9 mouse cellular contexts compared by ENCODE assay signal in genomic region chr6:66955089-66955657, GRCm38 (mm10). TPM values are rescaled to one million over a fixed set of nuclear protein-coding genes. Genes with fewer than 3 reads are reported as not detected.
DNase-seq lines count a peak whose midpoint lies in the region; ATAC-seq and TF ChIP-seq lines count a peak whose summit lies in the region.
"Had no signal": no experiment of that assay in that cellular context is flagged by ENCODE, and none has a peak within 500 bp of the region (broad histone marks: within the 10 kb centered on the region; RNA-seq: fewer than 3 reads in every experiment).

No protein-coding gene starts in this region.

- no peak overlapping the region for H3K9ac ChIP-seq in hindbrain, embryonic 13.5 days
- H3K9ac ChIP-seq: hindbrain, embryonic 15.5 days had no signal

- peaks cover 19% of the 10 kb centered on the region for H3K4me1 ChIP-seq in G1E (ENCODE audit: insufficient read depth, low read depth, low read length)
- H3K4me1 ChIP-seq in heart, embryonic 10.5 days = peaks cover 10% of the 10 kb centered on the region
- no peaks in the 10 kb centered on the region for H3K4me1 ChIP-seq in hindbrain, embryonic 13.5 days (replicated peaks)
- H3K4me1 ChIP-seq: hindbrain, embryonic 15.5 days had no signal

- ATAC-seq in G1E (ENCODE audit: extremely low read depth, insufficient number of reproducible peaks, low FRiP score, poor library complexity, severe bottlenecking) = no peak
- ATAC-seq in megakaryocyte-erythroid progenitor cell, adult 5-6 weeks (replicated peaks; ENCODE audit: low FRiP score, low TSS enrichment, poor library complexity, severe bottlenecking) = peak; percentile 62
- no peak for ATAC-seq in hindbrain, embryonic 13.5 days (ENCODE audit: low FRiP score)

- 82% methylated on average over 11 of the region's 11 CpGs for WGBS in heart, embryonic 10.5 days
- 85% methylated on average over 11 of the region's 11 CpGs for WGBS in hindbrain, embryonic 13.5 days

- TF ChIP-seq CTCF in G1E (IDR thresholded peaks at IDR 0.05; ENCODE audit: low read depth, low read length) = peak; percentile 61

- peak; percentile 60 for DNase-seq in kidney, adult 9 months
- no peak for DNase-seq in kidney, adult 11 months
- DNase-seq in CD4-positive helper T cell, adult 2 months (ENCODE audit: low read depth, low spot score) = peak; percentile 20
- no peak for DNase-seq in G1E (ENCODE audit: low spot score)
- peak; percentile 70 for DNase-seq in heart, embryonic 10.5 days (ENCODE audit: low spot score)
- no peak for DNase-seq in urinary bladder, postnatal 4 days (ENCODE audit: low spot score in 2 of 2)

- no peak overlapping the region for H3K27ac ChIP-seq in heart, embryonic 10.5 days
- H3K27ac ChIP-seq in hindbrain, embryonic 13.5 days = no peak overlapping the region
- H3K27ac ChIP-seq: hindbrain, embryonic 15.5 days had no signal

- H3K36me3 ChIP-seq in G1E (replicated peaks) = no peaks in the 10 kb centered on the region
- no peaks in the 10 kb centered on the region for H3K36me3 ChIP-seq in heart, embryonic 10.5 days
- H3K36me3 ChIP-seq in hindbrain, embryonic 13.5 days = no peaks in the 10 kb centered on the region
- H3K36me3 ChIP-seq: hindbrain, embryonic 15.5 days had no signal

- H3K4me2 ChIP-seq in hindbrain, embryonic 13.5 days = no peak overlapping the region
- H3K4me2 ChIP-seq: hindbrain, embryonic 15.5 days had no signal

- H3K4me3 ChIP-seq in G1E (ENCODE audit: low read depth, low read length) = no peak overlapping the region
- H3K4me3 ChIP-seq in heart, embryonic 10.5 days = no peak overlapping the region
- no peak overlapping the region for H3K4me3 ChIP-seq in hindbrain, embryonic 13.5 days
- H3K4me3 ChIP-seq: hindbrain, embryonic 15.5 days had no signal

- H3K27me3 ChIP-seq in G1E (ENCODE audit: insufficient read depth, low read length) = peaks cover 6% of the 10 kb centered on the region; the same call in 1 of the 2 replicates
- H3K27me3 ChIP-seq in heart, embryonic 10.5 days (ENCODE audit: insufficient read depth, poor library complexity, severe bottlenecking) = no peaks in the 10 kb centered on the region
- no peaks in the 10 kb centered on the region for H3K27me3 ChIP-seq in hindbrain, embryonic 13.5 days
- H3K27me3 ChIP-seq: hindbrain, embryonic 15.5 days had no signal

- H3K9me3 ChIP-seq in G1E (replicated peaks) = no peaks in the 10 kb centered on the region
- no peaks in the 10 kb centered on the region for H3K9me3 ChIP-seq in heart, embryonic 10.5 days
- H3K9me3 ChIP-seq in hindbrain, embryonic 13.5 days = no peaks in the 10 kb centered on the region
- H3K9me3 ChIP-seq: hindbrain, embryonic 15.5 days had no signal

RNA-seq across cellular contexts. Expression of gene Gng12, which starts 59.0 kb away (rescaled TPM):
- total RNA-seq in G1E (2014; fragmentation: Nextera tagmentation) = 0.53 TPM in 1 of 2 replicates, not detected in the other
- 0.11 and 0.17 TPM in 2 replicates for total RNA-seq in G1E (2017)
- not detected in 2 replicates for polyA plus RNA-seq in G1E (2012)
- polyA plus RNA-seq in heart, embryonic 10.5 days (2016; fragmentation: Nextera tagmentation; extraction: Ambion mirVana) = 60.0 and 60.9 TPM in 2 replicates
- total RNA-seq in megakaryocyte-erythroid progenitor cell, adult 5-6 weeks (2014; fragmentation: Nextera tagmentation) = 25.4 and 39.3 TPM in 2 replicates
- total RNA-seq in megakaryocyte-erythroid progenitor cell, adult 5-6 weeks (2017) = 27.8 and 37.5 TPM in 2 replicates
- 30.7 and 36.1 TPM in 2 replicates for polyA plus RNA-seq in hindbrain, embryonic 13.5 days (2015; fragmentation: Nextera tagmentation; extraction: Ambion mirVana)

Comparison
In these comparisons a context has a peak if more than half of its experiments do, and no peak if none do; other contexts are left out.
1. DNase-seq: peak in kidney, adult 9 months (single experiment), CD4-positive helper T cell, adult 2 months (single experiment) and heart, embryonic 10.5 days (single experiment); none in kidney, adult 11 months (single experiment), G1E (single experiment) and urinary bladder, postnatal 4 days (0 of 2).
2. RNA of gene Gng12, which starts 59.0 kb away (polyA plus RNA-seq): 60.0 to 60.9 TPM in heart, embryonic 10.5 days and 30.7 to 36.1 TPM in hindbrain, embryonic 13.5 days; not detected in G1E; every median in the first group is over 10 times any median in the second.